Mouse (Mus musculus) left cerebral cortex, adult 8-10 months (tissue): Measurements from ENCODE around the gene Ptprr. TPM values are rescaled to one million over a fixed set of nuclear protein-coding genes. Genes with fewer than 3 reads are reported as not detected.

ENCODE experiments used
- DNase-seq, 2 experiments: peaks; one replicate each; pipeline ENCODE4 v3.0.0; 2022; ENCODE audit warnings: low spot score in 2 of 2
- total RNA-seq, 4 experiments: library from RNA; stranded (reverse); gene quantifications; 2 replicates each; pipeline ENCODE4 v1.2.4; 2022

The Ptprr gene
- total RNA-seq, 4 experiments from 2014 or later, result 17.6 to 20.0 (median 18.5) TPM

- no peak for DNase-seq
These were observed 246.5 kb downstream of the Ptprr start for GRCm38 (mm10) chr10:116264521-116264920.

GRCm38 (mm10) chr10:116266561-116267433 lies 248.8 kb downstream of the Ptprr start:
- DNase-seq, result no peak

GRCm38 (mm10) chr10:116267434-116267822 lies 249.4 kb downstream of the Ptprr start:
- no peak for DNase-seq

DNA sequence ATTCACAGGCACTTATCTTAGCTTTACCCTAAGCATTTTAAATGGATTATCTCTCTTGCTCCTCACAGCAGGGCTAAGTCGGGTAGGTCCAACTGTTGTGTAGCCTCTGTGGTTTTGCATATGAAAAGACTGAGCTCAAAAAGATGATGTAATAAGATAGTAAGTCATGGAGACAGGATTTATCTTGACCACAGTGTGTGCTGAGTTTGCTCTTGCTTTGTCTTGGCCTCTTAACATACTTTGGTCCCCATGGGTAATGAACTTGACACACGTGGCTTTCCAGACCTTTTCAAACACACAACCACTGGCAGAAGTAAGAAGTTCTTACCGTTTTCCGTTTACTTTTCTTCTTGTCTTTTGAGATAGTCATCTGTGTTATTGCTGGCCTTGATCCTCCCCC lies 250.3 kb downstream of the Ptprr start:
- no peak for DNase-seq

- no peak for DNase-seq
These were observed 252.8 kb downstream of the Ptprr start for GRCm38 (mm10) chr10:116270646-116271469.

GRCm38 (mm10) chr10:116271470-116271915 lies 253.5 kb downstream of the Ptprr start:
- no peak for DNase-seq

DNA sequence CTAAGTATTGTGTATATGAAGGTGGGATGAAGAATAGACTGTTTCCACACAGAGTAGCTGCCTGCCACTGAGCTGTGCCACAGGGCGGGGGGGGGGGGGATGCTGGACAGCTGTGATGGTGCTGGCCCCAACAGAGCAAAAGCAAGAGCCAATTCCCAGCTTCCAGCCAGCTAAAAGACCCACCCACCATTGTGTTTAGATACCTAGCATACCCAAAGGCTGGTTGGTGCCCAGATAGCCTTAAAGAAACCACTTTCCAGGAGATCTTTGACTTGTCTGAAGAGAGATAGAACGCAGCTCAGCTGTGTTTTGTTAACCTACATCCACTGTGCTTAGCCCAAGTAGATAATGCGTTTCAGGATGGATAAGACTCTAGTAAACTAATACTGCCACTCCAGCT lies 254.1 kb downstream of the Ptprr start:
- DNase-seq, result no peak

DNA sequence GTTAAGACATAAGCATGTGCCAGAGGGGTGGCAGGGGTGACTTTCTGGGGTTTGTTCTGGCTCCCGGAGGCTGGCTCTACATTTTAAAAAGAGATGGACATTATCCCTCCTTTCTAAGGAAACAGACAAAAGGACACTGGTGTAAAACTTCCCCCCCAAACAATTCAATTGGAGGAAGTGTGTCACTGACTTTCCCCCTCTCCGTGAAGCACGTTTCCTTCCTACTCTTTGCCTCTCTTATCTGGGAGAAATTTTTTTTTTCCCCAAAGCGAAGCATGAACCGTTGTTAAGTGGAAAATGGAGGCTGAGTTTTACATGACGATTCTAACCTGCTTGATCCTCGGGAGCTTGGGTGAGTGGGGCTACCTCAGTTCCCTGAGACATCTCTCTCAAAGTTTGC lies 257.3 kb downstream of the Ptprr start, which contains the start of gene Ptprb:
Gene Ptprb (plus strand): TSS at position 244 of the 400 bp plus-strand sequence.
- no peak for DNase-seq

GRCm38 (mm10) chr10:116286697-116287344 lies 268.8 kb downstream of the Ptprr start:
- no peak for DNase-seq

GRCm38 (mm10) chr10:116288130-116288529 lies 270.1 kb downstream of the Ptprr start:
- no peak for DNase-seq

DNA sequence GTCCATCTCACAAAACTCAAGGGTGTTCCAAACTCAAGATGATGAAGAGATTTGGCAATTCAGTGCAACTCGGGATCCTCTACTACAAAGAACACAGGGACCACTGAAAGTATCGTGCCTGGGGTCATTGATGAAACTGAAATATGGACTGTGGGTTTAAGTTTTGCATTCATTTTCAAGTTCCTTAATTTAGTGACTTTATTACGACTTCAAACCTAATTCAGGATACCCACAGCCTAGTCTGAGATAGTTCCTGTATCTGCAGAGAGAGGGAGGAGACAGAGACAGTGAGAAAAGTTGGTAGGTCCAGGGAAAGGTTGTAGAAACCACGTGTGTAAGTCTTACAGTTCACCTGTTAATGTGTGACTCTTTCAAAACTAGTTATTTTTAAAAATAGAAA lies 272.5 kb downstream of the Ptprr start:
- DNase-seq, result no peak

GRCm38 (mm10) chr10:116291153-116291755 lies 273.2 kb downstream of the Ptprr start:
- DNase-seq, result peak in 1 of 2 experiments; percentile 83

DNA sequence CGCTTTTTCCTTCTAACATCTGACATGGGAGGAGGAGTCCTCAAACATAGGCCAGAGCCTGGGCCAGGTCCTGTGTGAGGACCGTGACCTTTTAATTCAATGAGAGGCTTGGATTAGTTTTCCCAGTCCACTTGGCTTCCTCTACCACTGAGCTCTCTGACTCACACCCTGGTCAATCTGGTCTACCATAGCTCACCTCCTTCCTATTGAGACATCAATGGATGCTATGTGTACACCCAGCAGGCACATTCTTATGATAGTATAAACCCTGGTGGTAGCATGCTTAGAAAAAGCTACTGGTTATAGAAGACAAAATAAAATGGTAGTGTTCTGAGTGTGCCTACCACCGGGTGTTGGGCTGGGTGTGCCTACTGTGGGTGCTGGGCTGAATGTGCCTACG lies 278.4 kb downstream of the Ptprr start:
- no peak for DNase-seq

- DNase-seq, result no peak
These were observed 279.8 kb downstream of the Ptprr start for GRCm38 (mm10) chr10:116297854-116298253.

DNA sequence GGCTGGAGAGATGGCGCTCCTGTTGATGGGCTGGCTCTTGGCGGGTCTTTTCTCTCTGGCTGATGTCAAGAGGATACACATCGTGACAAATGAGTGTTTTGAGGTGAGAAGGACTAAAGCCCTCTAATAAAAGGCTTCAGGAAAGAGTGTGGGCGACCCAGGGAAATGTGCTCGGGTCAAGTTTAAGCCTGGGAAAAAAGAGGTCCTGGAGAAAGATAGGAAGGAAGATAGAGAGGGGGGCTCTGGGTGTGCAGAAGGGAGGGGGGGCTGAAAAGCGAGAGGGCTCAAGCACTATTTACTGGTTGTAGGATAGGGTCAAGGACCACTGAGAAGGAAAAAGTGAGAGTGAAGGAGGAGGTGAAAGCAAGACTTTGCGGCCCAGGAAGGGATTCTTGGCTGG lies 282.8 kb downstream of the Ptprr start:
- no peak for DNase-seq

GRCm38 (mm10) chr10:116301258-116301657 lies 283.2 kb downstream of the Ptprr start:
- no peak for DNase-seq

DNA sequence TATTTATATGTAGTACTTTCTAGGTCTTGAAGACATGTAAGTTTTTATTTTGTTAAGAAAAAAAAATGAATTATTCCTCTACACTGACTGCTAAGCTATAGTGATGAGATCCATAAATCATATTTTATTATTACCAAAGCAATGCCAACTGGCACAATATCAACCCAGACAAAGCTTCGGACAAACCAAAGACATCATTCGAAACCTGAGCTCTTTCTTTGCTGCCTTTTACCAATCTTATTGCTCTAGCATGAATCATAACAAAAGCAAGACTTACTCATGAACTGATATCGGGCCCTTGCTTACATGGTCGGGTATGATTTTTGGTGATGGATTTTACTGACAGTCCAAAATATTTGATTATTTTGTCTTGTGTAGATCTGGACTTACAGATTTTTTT lies 286.3 kb downstream of the Ptprr start:
- no peak for DNase-seq

DNA sequence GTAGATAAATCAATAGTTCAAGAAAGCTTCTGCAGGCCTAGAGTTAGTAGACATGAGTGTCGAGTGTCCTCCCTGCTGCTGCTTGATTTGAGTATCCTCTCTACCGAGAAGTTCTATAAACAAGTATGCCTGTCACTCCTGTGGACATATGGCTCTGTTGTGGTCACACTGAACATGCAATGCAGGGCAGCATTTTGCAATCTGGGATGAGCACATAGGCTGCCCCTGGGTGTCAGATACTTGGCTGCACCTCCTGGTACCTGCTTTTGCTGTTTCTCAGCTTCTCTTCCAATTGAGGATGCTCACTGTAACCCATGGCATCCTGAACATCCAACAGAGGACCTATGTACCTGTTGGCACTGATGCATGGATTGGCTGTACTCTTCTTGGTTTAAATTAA lies 291.4 kb downstream of the Ptprr start:
- no peak for DNase-seq

DNA sequence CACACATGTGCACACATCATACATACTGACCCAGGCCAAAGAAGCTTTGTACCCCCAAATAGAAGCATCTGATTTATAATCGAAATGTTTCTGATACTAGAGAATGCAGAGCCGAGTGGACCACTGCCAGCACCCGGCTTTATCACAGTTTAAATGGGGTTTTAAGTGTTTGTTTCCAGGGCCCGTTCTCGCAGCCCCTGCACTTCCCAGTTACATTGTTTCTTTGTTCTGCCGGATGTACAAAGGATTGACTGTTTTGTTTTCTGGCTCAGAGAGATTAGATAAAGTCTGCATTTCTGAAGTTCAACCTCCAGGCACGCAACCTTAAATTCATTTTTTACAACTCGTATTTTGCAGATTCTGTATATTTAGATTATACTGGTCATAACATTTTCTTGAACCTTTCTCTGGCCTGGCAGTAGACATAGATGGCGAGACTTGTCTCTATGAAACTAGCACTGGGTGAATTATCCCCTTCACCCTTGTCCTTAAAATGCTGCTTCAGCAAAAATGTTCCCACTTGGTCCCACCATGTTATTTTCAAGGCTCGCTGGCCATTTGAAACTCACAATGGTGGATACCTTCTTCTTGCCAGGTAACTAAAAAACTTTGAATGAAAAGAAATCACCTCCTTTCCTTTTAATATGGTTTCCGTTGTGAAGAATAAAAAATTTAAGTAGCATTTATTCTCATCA lies 292.6 kb downstream of the Ptprr start:
- no peak for DNase-seq

- DNase-seq, result peak; percentile 46 to 54
These were observed 301.2 kb downstream of the Ptprr start for GRCm38 (mm10) chr10:116319246-116319645.
